Mouse (Mus musculus) left cerebral cortex, postnatal 36 days (tissue): ENCODE measurements around the gene Sox18. TPM values are rescaled to one million over a fixed set of nuclear protein-coding genes. Genes with fewer than 3 reads are reported as not detected.

ENCODE experiments used
- DNase-seq, 2 experiments: peaks; one replicate each; pipeline ENCODE4 v3.0.0; 2021 to 2022; ENCODE audit warnings: low spot score in 2 of 2, mixed read lengths in 1 of 2
- intact Hi-C: fragments of 180-260 bp; cut with DNase I; formaldehyde crosslinking; loops from one replicate; pipeline ENCODE4 v1.15.1; 2025
- total RNA-seq, 2 experiments: library from RNA; stranded (reverse); gene quantifications; 2 replicates each; pipeline ENCODE4 v1.2.3; 2021

The Sox18 gene
- total RNA-seq = 10 to 100 TPM; 11.3 to 14.7 TPM

DNA sequence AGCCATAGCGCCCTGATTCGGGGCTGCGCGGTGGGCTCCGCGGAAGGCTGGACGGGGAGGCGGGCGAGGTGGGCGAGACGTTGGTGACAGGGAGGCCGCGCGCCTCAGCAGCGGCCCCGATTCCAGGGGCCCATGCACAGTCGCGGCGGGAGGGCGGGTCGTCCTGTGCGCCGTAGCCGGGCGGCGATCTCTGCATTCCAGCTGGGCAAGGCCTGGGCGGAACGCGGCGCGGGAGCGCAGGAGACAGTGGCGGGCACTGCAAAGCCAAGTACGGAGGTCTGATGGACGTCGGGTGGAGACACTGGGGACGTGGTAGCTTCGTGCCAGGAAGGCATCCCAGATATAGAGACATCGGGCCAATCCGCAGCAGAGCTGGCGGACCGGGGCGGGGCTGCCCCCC lies at the start of gene Sox18:
TSS of gene Sox18 (minus strand) at position 315 of the 400 bp plus-strand sequence.
- DNase-seq = peak in 1 of 2 experiments; percentile 27
- intact Hi-C loops = loop anchor here (10.0 kb wide), 1 partner anchor 277 kb away; no protein-coding TSS in a partner anchor

DNA sequence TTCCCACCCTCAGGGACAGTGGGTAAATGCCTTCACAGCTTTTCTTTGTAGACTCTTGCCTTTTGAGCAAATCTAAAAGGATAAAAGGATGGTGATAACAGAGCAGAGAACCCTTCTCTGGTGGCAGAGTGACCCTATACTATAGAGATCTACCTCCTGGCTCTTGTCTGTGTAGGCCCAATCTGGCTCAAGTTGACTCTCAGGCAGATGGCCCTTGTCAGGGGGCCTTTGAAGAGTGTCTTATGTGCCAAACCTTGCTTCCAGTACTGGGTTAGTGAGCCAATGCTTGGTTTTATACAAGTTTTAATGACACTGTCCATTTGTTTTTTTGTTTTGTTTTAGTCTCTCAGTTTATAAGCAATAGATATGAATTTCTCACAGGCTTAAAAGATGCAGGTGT lies 49.8 kb upstream of the Sox18 start:
- no peak for DNase-seq

DNA sequence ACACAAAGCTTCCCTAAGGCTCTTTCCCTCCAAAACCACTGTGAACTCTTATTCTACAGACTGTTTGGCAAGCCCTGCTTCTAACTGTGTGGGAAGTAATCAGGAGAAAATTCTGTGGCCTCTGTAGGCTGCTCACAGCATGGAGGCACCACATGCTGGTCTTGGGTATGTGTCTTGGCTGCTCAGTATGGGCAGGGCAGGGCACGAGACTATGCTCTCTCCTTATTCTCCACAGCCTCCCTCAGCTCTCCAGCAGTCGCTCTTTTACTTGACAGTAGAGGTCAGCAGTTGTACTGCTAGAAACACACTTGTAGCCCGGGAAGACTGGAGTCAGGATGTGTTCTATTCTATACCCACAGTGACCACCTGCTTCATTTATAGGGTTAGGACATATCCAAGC lies 48.6 kb upstream of the Sox18 start:
- intact Hi-C loops = loop anchor here (10.0 kb wide), 1 partner anchor 115 kb away; the partner anchor contains the start of gene Pcmtd2
- DNase-seq = no peak

More for the DNA sequence above, 49.8 kb upstream of the Sox18 start:
- intact Hi-C loops = loop anchor here (10.0 kb wide), 1 partner anchor 114 kb away; the partner anchor contains the start of gene Pcmtd2

DNA sequence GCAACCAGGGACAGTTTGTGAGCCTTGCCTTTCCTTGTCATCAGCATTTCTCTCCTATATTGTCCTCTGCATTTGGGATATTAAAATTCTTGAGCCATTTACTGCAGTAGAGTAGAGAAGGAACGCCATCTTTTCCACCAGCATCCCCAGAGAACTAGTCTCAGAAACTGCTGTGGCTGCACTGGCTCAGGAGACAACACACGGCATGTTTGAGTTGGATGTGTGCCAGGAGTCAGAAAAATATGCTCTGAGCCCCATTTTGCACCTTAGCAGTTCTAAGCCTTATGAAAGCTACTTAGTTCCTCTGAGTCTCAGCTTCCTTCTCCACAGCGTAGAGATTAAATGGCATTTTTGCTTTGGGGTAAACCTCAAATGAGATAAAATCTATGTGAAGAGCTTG lies 45.6 kb upstream of the Sox18 start:
- DNase-seq = no peak
- intact Hi-C loops = no loop called here

DNA sequence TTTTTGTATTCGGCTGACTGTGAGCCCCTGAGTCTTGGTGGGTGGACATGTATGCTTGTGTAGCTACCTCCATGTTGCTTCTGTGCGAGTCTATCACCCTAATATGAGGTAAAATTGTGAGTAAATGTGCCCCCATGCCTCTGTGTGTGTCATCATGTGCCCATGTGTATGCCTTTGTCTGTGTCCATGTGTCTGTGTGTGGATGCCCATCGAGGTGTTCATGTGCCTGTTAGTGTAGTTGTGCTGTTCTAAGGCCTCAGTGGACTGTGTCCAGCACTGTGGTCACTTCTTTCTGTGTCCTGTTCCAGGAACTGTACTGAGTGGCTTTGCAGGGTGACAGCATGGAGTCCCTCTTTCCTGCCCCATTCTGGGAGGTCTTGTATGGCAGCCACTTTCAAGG lies 43.9 kb upstream of the Sox18 start:
- intact Hi-C loops = no loop called here
- no peak for DNase-seq

DNA sequence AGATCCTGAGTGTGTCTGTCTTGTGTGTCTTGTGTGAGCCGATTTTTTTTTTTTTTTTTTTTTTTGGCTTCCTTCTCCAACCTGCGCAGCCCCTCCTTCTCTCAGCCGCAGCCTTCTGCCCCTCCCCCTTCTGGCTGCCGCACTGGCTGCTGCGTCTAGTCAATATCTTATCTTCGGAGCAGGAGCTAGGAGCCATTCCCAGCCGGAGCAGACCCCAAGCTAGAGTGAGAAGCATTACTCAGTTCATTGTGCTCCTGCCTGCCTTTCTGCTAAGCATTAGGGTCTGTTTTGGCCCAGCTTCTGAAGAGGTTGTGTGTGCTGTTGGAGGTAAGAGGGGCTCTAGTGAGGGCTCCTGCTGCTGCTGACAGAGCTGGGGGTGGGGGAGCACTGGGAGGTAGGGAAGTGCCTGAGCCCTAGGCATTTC lies 43.5 kb upstream of the Sox18 start, which contains the start of gene Oprl1:
TSS of gene Oprl1 (plus strand) at position 114 of the 424 bp plus-strand sequence.
- intact Hi-C loops = no loop called here
- DNase-seq = peak; percentile 68 to 75

DNA sequence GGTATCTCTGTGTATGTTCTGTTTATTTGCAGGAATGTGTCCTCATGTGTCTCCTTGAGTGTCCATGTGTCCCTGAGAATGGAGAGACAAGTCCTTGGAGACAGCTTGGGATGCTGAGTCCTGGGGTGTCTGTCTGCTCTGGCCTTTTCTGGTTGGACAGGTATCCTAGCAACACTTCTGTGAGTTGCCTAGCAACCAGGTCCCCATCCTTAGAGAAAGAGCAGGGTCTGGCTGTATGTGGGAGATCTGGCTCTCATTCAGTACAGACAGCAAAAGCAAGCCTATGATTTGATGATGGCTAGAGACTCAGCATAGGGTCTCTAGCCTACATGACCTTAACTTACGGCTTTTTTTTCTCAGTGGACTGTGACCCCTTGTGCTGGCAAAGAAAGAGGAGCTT lies 42.3 kb upstream of the Sox18 start:
- intact Hi-C loops = no loop called here

DNA sequence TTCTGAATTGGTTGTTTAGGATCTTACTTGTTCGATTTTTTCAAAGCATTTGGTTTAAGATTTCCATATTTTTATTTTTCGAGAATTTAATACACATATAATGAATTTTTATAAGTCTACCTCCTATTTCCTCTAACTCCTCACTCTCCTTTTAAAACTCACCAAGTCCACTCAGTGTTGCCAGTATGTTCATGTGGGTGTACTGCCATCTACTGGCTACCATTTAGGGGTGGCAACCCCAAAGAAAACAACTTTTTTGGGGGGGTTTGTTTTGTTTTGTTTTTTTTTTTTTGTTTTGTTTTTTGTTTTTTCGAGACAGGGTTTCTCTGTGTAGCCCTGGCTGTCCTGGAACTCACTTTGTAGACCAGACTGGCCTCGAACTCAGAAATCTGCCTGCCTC lies 35.2 kb upstream of the Sox18 start:
- DNase-seq = no peak
- intact Hi-C loops = loop anchor here (5.0 kb wide), 1 partner anchor 49 kb away; the partner anchor contains the start of gene Gm29797

More for the DNA sequence above, 42.3 kb upstream of the Sox18 start:
- DNase-seq = peak; percentile 53 to 58

DNA sequence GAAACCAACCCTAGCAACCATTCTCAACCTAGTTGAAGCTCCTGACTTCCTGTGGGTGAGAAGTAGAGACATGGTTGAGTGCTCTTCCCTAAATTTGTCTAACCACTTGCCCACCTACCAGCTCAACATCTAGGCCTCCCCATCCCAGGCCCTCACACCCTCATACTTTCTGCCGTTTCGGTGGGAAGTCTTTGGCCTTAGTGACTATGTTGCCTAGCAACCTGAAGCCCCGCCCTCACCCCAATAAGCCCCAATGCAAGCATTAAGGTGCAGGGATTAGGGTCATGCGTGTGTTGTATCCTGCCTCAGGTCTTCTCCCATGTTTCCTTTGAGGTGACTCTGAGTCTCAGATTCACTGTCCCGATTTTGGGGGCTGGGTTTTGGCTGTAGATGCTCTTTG lies 26.8 kb upstream of the Sox18 start, which contains the start of gene Lkaaear1:
TSS of gene Lkaaear1 (minus strand) at position 202 of the 400 bp plus-strand sequence.
- intact Hi-C loops = no loop called here
- DNase-seq = no peak

DNA sequence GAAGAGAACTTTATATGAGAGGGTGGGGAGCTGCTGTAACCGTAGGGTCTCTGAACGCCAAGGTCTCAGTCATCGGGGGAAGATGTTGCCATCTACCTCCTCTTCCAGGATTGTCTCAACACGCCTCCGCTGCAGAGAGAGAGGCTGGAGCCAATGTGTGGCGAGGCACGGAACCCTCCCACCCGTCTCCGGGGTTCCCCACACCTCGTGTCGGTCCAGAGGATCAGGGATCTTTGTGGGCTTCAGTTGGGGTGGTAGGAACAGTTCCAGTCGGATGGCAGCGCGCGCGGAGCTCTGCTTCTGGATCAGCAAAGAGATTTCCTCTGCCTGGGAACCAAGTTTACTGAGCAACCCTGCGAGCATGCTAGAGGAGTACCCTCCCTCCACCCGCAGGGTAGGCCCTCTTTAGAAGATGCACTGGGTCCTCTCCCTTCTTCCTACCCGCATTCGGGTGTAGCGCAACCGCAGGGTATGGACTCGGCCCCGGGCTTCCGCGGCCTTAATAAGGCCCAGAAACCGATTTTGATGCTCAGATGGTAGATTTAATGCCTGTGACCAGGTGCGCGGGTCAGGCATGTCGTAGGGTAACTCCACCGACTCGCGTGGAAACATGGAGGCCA lies 25.5 kb upstream of the Sox18 start:
- DNase-seq = no peak
- intact Hi-C loops = no loop called here

DNA sequence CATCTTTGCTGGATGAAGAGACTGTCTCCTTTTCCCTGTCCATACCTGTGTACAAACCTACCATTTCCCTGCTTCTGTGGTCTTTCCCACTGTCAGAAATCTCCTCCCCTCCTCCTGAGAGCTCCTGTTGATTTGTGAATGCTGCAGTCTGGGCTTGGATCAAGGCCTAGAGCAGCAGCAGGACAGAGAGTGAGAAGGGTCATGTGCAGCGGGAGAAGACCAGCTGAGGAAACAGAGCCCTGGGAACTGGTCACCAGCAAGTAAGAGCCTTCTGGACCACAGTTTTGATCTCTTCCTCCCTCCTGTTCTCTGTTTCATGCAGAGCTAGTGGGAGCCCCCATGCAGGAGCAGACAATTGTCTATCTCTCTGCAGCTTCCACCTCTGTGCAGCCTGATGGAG lies 24.3 kb upstream of the Sox18 start:
- no peak for DNase-seq
- intact Hi-C loops = no loop called here

DNA sequence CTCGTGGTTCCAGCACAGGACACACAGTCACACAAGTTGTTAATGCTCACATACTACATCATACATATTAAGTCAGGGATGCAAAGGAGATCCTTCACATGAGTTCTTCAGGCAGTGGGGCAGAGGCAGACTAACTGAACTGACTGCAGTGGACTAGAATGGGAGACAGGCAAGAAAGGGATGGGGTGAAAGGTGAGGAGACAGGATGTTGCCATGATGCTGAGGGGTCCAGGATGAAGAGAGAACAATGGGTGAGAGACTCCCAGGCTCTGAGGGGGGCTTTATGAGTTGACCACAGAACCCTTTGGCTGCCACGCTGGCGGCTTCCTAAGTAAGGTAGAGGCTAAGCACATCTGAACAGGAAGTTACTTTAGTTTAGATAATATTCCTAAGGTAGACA lies 23.1 kb upstream of the Sox18 start:
- no peak for DNase-seq
- intact Hi-C loops = no loop called here

DNA sequence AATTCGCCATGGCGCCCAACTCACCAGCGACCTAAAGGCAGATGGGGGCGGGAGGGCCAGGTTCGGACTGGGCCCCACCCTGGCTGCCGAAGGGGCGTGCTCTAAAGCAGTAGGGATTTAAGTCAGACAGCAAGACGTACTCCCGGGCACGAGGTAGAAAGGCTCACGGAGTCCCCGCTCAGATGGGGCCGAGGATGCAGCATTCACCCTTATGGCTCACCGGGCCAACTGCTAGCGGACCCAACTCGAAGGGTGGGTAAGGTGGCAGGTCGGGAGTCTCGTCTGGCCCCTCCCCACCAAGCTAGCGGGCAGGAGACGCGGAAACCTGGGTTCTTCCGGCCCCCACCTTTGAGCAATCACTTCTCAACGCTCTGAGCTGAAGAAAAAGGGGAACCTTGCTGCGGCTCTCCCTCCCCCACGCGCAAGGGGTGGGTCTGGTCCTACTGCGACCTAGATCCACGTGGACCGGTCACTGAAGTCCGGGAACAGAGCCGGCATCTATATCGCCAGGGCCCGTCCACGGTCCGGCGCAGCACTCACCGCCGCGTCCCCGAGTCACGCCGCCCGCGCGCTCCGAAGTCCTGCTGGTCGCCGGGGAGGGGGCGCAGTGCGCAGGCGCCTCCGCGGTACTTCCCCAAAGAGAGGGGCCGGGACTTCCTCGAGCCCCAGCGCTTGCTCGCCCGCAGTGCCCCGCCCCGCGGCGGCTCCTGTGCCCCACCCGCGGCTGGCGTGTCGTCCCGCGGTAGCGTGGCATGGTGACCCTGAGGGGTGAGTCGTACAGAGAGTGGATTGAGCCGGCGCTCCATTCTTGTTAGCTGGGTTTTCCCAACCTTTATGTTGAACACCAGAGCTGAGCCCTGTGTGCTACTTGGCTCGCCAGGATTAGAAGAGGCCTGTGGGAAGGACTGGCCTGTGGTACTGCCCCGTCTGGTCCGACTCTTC lies 22.2 kb upstream of the Sox18 start, which contains the start of gene Rgs19:
TSS of gene Rgs19 (minus strand) at position 639 of the 942 bp plus-strand sequence.
- DNase-seq = peak; percentile 81 to 87
- intact Hi-C loops = no loop called here

DNA sequence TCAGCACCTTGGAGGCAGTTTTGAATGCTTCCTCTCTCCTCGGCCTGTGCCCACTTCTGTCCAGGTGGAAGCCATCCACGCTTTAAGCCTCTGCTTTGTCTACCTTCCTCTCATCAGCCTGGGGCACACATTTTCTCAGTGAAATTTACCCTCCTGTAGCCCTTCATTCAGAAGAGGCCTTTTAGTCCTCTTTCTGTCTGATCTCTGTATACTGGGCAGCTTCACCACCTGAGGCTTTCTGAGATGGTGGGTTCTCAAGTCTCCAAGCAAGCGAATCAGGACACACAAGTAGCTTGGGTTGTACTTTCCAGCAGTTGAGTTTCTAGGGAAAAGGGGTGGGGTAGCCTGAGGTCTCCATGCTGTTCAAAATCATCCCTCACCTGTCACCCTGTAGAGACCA lies 20.9 kb upstream of the Sox18 start:
- intact Hi-C loops = no loop called here
- DNase-seq = no peak

DNA sequence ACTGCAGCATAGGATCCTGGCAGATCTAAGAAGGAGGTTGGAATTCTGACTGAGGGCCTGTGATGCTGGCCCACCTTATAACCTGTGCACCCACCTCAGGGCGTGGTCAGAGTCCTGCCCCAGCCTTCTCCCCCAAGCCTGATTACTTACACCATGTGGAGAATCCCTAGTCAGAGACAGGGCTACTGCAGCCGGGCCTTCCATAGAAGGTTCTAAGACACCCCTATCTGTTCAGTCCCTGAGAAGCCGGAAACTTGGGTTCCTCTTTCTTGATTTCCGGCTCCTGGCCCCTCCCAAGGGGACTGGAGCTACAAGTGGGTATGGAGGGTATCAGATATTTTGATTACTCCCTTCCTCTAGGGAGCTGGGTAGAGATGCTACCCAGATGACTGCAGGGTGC lies 20.1 kb upstream of the Sox18 start:
- peak in 1 of 2 experiments; percentile 3 for DNase-seq
- intact Hi-C loops = no loop called here

DNA sequence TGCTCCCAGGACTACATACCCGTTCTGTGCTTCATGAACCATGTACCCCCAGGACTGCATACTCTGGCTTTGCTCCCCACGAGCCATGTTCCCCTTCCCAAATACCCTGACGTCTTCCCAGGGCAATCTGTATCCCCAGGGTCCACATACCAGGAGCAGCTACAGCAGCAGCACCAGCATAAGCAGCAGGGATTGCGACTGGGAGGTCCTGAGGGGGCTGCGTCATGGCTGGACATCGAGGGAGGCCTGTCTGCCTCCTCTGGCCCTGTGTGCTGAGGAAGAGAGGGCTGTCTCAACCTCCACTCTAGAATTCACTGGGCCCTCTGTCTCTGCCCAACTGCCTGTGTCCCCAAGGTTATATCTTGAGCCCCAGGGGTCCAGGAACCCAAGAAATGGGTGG lies 19.6 kb upstream of the Sox18 start:
- no peak for DNase-seq
- intact Hi-C loops = no loop called here

DNA sequence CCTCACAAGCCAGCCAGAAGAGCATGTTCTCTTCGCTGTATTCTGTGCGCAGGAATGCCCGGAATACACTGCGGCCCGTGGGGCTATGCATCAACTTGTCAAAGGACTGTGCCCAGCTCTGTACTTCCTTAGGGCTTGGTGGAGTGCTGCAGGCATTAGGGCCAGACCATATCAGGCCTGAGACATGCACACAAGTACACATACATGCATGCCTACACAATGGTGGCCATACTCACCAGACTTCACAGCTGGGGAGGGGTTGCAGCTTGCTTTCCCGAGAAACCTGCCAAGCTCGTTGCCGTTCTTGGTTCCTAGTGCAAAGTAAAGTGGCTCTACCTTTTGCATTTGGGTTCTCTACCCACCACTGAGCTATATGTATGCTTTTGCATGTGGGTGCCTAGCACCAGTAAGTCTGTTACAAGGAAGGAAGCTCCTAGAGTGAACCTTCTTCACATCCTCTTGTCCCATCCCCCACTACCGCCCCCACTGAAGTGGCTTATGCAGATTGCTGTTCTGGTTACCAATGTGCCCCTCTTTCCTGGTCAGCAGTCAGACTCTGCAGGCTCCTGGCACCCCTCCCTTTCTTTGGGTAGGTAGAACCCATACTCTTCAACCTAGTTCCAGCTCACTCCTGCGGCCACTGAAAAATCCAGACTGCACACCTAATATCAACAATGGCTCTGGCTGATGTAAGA lies 18.2 kb upstream of the Sox18 start:
- intact Hi-C loops = no loop called here
- DNase-seq = peak in 1 of 2 experiments; percentile 21

DNA sequence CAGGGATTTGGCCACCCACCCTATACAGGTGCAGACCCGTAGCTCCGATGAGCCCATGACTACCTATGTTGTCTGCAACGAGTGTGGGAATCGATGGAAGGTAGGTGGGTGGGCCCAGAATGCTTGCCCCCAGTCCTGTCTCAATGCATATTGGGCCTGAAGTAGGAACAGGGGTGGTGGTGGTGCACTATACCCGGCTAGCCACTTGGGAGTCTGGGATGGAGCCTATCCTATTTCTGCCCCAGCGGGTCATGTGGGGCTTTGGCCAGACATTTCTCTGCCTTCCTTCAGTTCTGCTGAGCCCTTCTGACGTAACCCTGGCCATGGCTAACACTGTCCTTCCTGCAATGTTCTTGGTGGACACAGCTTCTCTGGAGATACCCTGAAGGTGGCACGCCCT lies 16.1 kb upstream of the Sox18 start:
- no peak for DNase-seq
- intact Hi-C loops = no loop called here

DNA sequence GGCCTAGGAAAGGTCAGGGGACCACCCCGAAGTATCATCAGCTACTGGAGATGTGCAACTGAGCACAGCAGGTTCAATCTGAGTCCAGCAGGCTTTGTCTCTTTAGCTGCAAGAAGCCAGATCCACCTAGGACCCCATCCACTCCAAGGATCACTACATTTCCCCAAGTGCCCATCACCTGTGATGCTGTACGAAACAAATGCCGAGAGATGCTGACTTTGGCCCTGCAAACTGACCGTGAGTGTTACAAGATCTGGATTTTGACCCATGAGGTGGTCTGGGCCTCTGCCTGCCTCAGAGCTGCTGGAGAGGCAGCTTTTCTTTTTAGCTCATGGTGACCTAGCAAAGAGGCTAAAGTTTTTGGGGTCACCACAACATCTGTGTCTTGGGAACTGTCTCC lies 14.2 kb upstream of the Sox18 start:
- intact Hi-C loops = no loop called here

DNA sequence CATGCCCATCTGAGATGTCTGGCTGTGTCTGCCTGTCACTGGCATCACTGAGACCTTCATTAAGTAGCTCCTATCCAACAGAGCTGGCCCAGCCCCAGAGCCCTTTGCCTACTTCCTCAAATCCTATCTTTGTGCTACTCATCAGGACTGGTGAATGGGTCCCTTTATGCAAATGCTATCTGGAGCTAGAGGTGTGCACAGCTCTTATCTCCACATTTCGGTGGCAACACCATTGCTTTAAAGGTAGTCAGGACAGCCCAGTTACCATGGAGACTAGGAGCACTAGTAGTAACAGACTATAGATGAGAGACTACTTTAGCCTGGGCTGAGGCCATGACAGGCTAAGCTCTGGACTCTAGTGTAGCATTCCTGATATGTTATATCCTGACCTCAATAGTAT lies 13.3 kb upstream of the Sox18 start:
- DNase-seq = no peak
- intact Hi-C loops = no loop called here

More for the DNA sequence above, 14.2 kb upstream of the Sox18 start:
- DNase-seq = no peak
